Mouse (Mus musculus) midbrain, embryonic 12.5 days (tissue): Measurements from ENCODE around the gene Tnfrsf25. TPM values are rescaled to one million over a fixed set of nuclear protein-coding genes. Genes with fewer than 3 reads are reported as not detected.

Experiments
- ATAC-seq: fragments of 200-750 bp; cut with Nextera tagmentation; 2 replicates; pipeline ENCODE4 v1.8.0; 2017; ENCODE audit warnings: low read depth, moderate TSS enrichment, moderate library complexity; ENCODE audit not compliant: low FRiP score
- H3K27ac ChIP-seq: fragments of 300-500 bp; sonication (generic); replicated peaks from 2 replicates; pipeline ENCODE4 v1.5.1; 2016; ENCODE audit warnings: mild to moderate bottlenecking
- H3K27me3 ChIP-seq: fragments of 300-500 bp; sonication (generic); 2 replicates; pipeline ENCODE4 v1.6.1; 2016; ENCODE audit warnings: mild to moderate bottlenecking
- H3K36me3 ChIP-seq: fragments of 300-500 bp; sonication (generic); 2 replicates; pipeline ENCODE4 v1.6.1; 2016
- H3K4me1 ChIP-seq: fragments of 300-500 bp; sonication (generic); 2 replicates; pipeline ENCODE4 v1.6.1; 2016
- H3K4me2 ChIP-seq: fragments of 300-500 bp; sonication (generic); replicated peaks from 2 replicates; pipeline ENCODE4 v1.6.1; 2016; ENCODE audit warnings: mild to moderate bottlenecking, moderate library complexity
- H3K4me3 ChIP-seq: fragments of 300-500 bp; sonication (generic); 2 replicates; pipeline ENCODE4 v1.5.1; 2016; ENCODE audit warnings: mild to moderate bottlenecking
- H3K9ac ChIP-seq: fragments of 300-500 bp; sonication (generic); replicated peaks from 2 replicates; pipeline ENCODE4 v1.6.1; 2016; ENCODE audit warnings: mild to moderate bottlenecking, moderate library complexity
- H3K9me3 ChIP-seq: fragments of 300-500 bp; sonication (generic); 2 replicates; pipeline ENCODE4 v1.6.1; 2016; ENCODE audit warnings: mild to moderate bottlenecking
- WGBS: fragments of 180-500 bp; shearing (Covaris S2); methylation state at CpG from one replicate; pipeline ENCODE4 v1.1.7; 2016; 5-methylcytosine and 5-hydroxymethylcytosine counted together
- polyA plus RNA-seq: library from polyadenylated mRNA; unstranded; fragments of >200 nt; fragmentation: Nextera tagmentation; extraction: Ambion mirVana; gene quantifications from 2 replicates; pipeline ENCODE4 v1.2.1, GENCODE M21; 2016

Gene Tnfrsf25
- polyA plus RNA-seq, 1 experiment from 2014 or later: 0.83 TPM

GRCm38 (mm10) chr4:152109509-152109908 is 6.2 kb upstream of the Tnfrsf25 start:
- Histone ChIP-seq H3K4me2 (no peak overlapping the region), H3K36me3 (peaks cover 14% of the 10 kb centered on the region), H3K4me3 (no peak overlapping the region), H3K27ac (no peak overlapping the region), H3K9ac (no peak overlapping the region), H3K9me3 (no peaks in the 10 kb centered on the region), H3K4me1 (peaks cover 18% of the 10 kb centered on the region), H3K27me3 (peaks cover 46% of the 10 kb centered on the region)
- 80% methylated on average over 3 of the region's 3 CpGs for WGBS
- no peak for ATAC-seq

- Histone ChIP-seq H3K9me3 (no peaks in the 10 kb centered on the region), H3K4me3 (no peak overlapping the region), H3K27me3 (peaks cover 58% of the 10 kb centered on the region), H3K36me3 (peaks cover 11% of the 10 kb centered on the region; the same call in 1 of the 2 replicates), H3K4me1 (peaks cover 21% of the 10 kb centered on the region), H3K9ac (no peak overlapping the region), H3K27ac (no peak overlapping the region), H3K4me2 (no peak overlapping the region)
- 87% methylated on average over 4 of the region's 4 CpGs for WGBS
- no peak for ATAC-seq
Measured at GRCm38 (mm10) chr4:152110689-152111088, 5.0 kb upstream of the Tnfrsf25 start.

GRCm38 (mm10) chr4:152112329-152112728 is 3.4 kb upstream of the Tnfrsf25 start:
- Histone ChIP-seq H3K4me1 (peaks cover 25% of the 10 kb centered on the region), H3K4me3 (no peak overlapping the region), H3K9ac (no peak overlapping the region), H3K27ac (no peak overlapping the region), H3K4me2 (no peak overlapping the region), H3K36me3 (peaks cover 11% of the 10 kb centered on the region; the same call in 1 of the 2 replicates), H3K9me3 (no peaks in the 10 kb centered on the region), H3K27me3 (peaks cover 66% of the 10 kb centered on the region)
- WGBS: 60% methylated on average over 9 of the region's 9 CpGs
- ATAC-seq: no peak

GRCm38 (mm10) chr4:152114080-152114479 is 1.7 kb upstream of the Tnfrsf25 start:
- 64% methylated on average over 16 of the region's 16 CpGs for WGBS
- H3K4me1 ChIP-seq: peaks cover 11% of the 10 kb centered on the region

GRCm38 (mm10) chr4:152117538-152117937 is 1.8 kb downstream of the Tnfrsf25 start:
- WGBS: 63% methylated on average over 9 of the region's 9 CpGs

More at GRCm38 (mm10) chr4:152114080-152114479, 1.7 kb upstream of the Tnfrsf25 start:
- Histone ChIP-seq H3K9ac (no peak overlapping the region), H3K9me3 (no peaks in the 10 kb centered on the region), H3K27ac (no peak overlapping the region; the same call in 1 of the 2 replicates), H3K4me2 (no peak overlapping the region), H3K4me3 (no peak overlapping the region), H3K36me3 (peaks cover 11% of the 10 kb centered on the region; the same call in 1 of the 2 replicates), H3K27me3 (peaks cover 72% of the 10 kb centered on the region)
- ATAC-seq: no peak

GRCm38 (mm10) chr4:152119396-152120292 is 3.9 kb downstream of the Tnfrsf25 start:
- WGBS: 3% methylated on average over 39 of the region's 39 CpGs
- Histone ChIP-seq H3K27ac (no peak overlapping the region), H3K9ac (no peak overlapping the region), H3K27me3 (peaks cover 100% of the 10 kb centered on the region), H3K4me2 (peak overlapping the region; percentile 30; the same call in 1 of the 2 replicates), H3K9me3 (no peaks in the 10 kb centered on the region), H3K4me1 (peaks cover 32% of the 10 kb centered on the region), H3K4me3 (0 out of 2 replicates have a peak overlapping the region, but pooled peaks have one; percentile 6), H3K36me3 (no peaks in the 10 kb centered on the region)
- ATAC-seq: no peak

More at GRCm38 (mm10) chr4:152117538-152117937, 1.8 kb downstream of the Tnfrsf25 start:
- H3K9me3 ChIP-seq: no peaks in the 10 kb centered on the region
- no peak overlapping the region for H3K9ac ChIP-seq
- H3K4me2 ChIP-seq: no peak overlapping the region
- H3K27ac ChIP-seq: no peak overlapping the region
- H3K36me3 ChIP-seq: peaks cover 8% of the 10 kb centered on the region; the same call in 1 of the 2 replicates
- no peak for ATAC-seq
- H3K4me3 ChIP-seq: no peak overlapping the region
- H3K4me1 ChIP-seq: peaks cover 32% of the 10 kb centered on the region
- peaks cover 98% of the 10 kb centered on the region for H3K27me3 ChIP-seq

- WGBS: 2% methylated on average over 31 of the region's 31 CpGs
- Histone ChIP-seq H3K27me3 (peaks cover 100% of the 10 kb centered on the region), H3K4me1 (peaks cover 33% of the 10 kb centered on the region)
Measured at GRCm38 (mm10) chr4:152120311-152121182, 4.8 kb downstream of the Tnfrsf25 start.

GRCm38 (mm10) chr4:152121183-152121505 is 5.4 kb downstream of the Tnfrsf25 start:
- H3K27ac ChIP-seq: no peak overlapping the region
- no peaks in the 10 kb centered on the region for H3K36me3 ChIP-seq
- 0 out of 2 replicates have a peak overlapping the region, but pooled peaks have one; percentile 4 for H3K9ac ChIP-seq
- H3K4me3 ChIP-seq: peak overlapping the region; percentile 18
- peak overlapping the region; percentile 30 for H3K4me2 ChIP-seq
- 2% methylated on average over 12 of the region's 12 CpGs for WGBS
- no peak for ATAC-seq
- peaks cover 100% of the 10 kb centered on the region for H3K27me3 ChIP-seq
- peaks cover 33% of the 10 kb centered on the region for H3K4me1 ChIP-seq
- H3K9me3 ChIP-seq: no peaks in the 10 kb centered on the region

More at GRCm38 (mm10) chr4:152120311-152121182, 4.8 kb downstream of the Tnfrsf25 start:
- H3K4me2 ChIP-seq: peak overlapping the region; percentile 30
- no peaks in the 10 kb centered on the region for H3K9me3 ChIP-seq
- ATAC-seq: no peak
- H3K4me3 ChIP-seq: peak overlapping the region; percentile 18
- no peaks in the 10 kb centered on the region for H3K36me3 ChIP-seq
- H3K27ac ChIP-seq: no peak overlapping the region
- 0 out of 2 replicates have a peak overlapping the region, but pooled peaks have one; percentile 26 for H3K9ac ChIP-seq

GRCm38 (mm10) chr4:152124361-152124961 is 8.7 kb downstream of the Tnfrsf25 start:
- H3K4me1 ChIP-seq: peaks cover 36% of the 10 kb centered on the region
- 9% methylated on average over 13 of the region's 13 CpGs for WGBS
- no peak overlapping the region for H3K4me3 ChIP-seq
- no peak for ATAC-seq
- no peaks in the 10 kb centered on the region for H3K36me3 ChIP-seq
- peaks cover 100% of the 10 kb centered on the region for H3K27me3 ChIP-seq
- H3K9ac ChIP-seq: no peak overlapping the region
- H3K9me3 ChIP-seq: no peaks in the 10 kb centered on the region
- no peak overlapping the region for H3K27ac ChIP-seq
- H3K4me2 ChIP-seq: no peak overlapping the region

GRCm38 (mm10) chr4:152125161-152126025 is 9.7 kb downstream of the Tnfrsf25 start:
- Histone ChIP-seq H3K4me2 (peak overlapping the region; percentile 37), H3K9ac (no peak overlapping the region), H3K4me3 (peak overlapping the region; percentile 21), H3K9me3 (no peaks in the 10 kb centered on the region), H3K36me3 (no peaks in the 10 kb centered on the region), H3K4me1 (peaks cover 32% of the 10 kb centered on the region), H3K27ac (no peak overlapping the region), H3K27me3 (peaks cover 100% of the 10 kb centered on the region)
- 4% methylated on average over 56 of the region's 56 CpGs for WGBS
- no peak for ATAC-seq
